Mouse (Mus musculus) testis, adult 2 months (tissue): ENCODE results near the gene Sox1. TPM values are rescaled to one million over a fixed set of nuclear protein-coding genes. Genes with fewer than 3 reads are reported as not detected.
A peak's percentile ranks its signal among the peaks of the same experiment; 100 is the strongest.

Experiments used
- H3K27ac ChIP-seq: fragments of 200-500 bp; 2 replicates; pipeline ENCODE4 v1.5.1; 2012; ENCODE audit warnings: low read depth, low read length; ENCODE audit not compliant: control insufficient read depth, insufficient read depth
- H3K27me3 ChIP-seq: fragments of 200-500 bp; 2 replicates; pipeline ENCODE4 v1.6.1; 2012; ENCODE audit warnings: mild to moderate bottlenecking, low read length, moderate library complexity; ENCODE audit not compliant: control insufficient read depth, insufficient read depth
- H3K36me3 ChIP-seq: fragments of 200-500 bp; 2 replicates; pipeline ENCODE4 v1.6.1; 2012; ENCODE audit warnings: mild to moderate bottlenecking, low read length; ENCODE audit not compliant: control insufficient read depth, insufficient read depth
- H3K4me1 ChIP-seq: fragments of 200-500 bp; 2 replicates; pipeline ENCODE4 v1.6.1; 2012; ENCODE audit warnings: low read length; ENCODE audit not compliant: control insufficient read depth, insufficient read depth
- H3K4me3 ChIP-seq: fragments of 200-500 bp; 2 replicates; pipeline ENCODE4 v1.5.1; 2012; ENCODE audit warnings: low read depth, mild to moderate bottlenecking, low read length, moderate library complexity, mixed read lengths; ENCODE audit not compliant: control insufficient read depth
- CTCF ChIP-seq: fragments of 200-500 bp; IDR thresholded peaks from 2 replicates; pipeline ENCODE4 v1.5.1; 2012; ENCODE audit warnings: low read depth, mild to moderate bottlenecking, inconsistent platforms, low read length, moderate library complexity; ENCODE audit not compliant: control insufficient read depth, insufficient read depth, insufficient replicate concordance
- POLR2A ChIP-seq: fragments of 200-500 bp; IDR thresholded peaks from 2 replicates; pipeline ENCODE4 v1.6.1; 2012; ENCODE audit warnings: low read depth, mild to moderate bottlenecking, inconsistent platforms, low read length, moderate library complexity; ENCODE audit not compliant: control insufficient read depth
- polyA plus RNA-seq: library from polyadenylated mRNA; depleted of rRNA; stranded (reverse); fragments of >200 nt; gene quantifications from 2 replicates; pipeline ENCODE4 v1.2.3, GENCODE M21; 2012

Sox1 gene
- polyA plus RNA-seq, 1 experiment, result 0.91 TPM

DNA sequence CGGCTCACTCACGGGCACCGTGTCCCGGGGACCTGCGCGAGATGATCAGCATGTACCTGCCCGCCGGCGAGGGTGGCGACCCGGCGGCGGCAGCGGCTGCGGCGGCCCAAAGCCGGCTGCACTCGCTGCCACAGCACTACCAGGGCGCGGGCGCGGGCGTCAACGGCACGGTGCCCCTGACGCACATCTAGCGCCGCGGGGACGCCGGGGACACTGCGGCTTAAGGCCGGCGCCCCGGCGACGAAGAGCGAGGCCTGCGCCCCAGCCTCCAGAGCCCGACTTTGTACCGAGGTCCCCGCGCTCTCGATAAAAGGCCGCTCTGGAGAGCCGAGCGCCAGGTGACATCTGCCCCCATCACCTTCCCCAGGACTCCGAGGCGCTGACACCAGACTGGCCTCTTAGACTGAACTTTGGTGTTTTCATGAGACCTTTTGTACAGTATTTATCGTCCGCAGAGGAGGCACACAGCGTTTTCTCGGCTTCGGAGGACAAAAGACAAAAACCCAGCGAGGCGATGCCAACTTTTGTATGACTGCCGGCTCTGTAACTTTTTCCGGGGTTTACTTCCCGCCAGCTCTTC is 2.3 kb downstream of the Sox1 start:
- peaks cover 25% of the 10 kb centered on the region for H3K4me1 ChIP-seq
- no peak overlapping the region for H3K27ac ChIP-seq
- H3K36me3 ChIP-seq, result no peaks in the 10 kb centered on the region
- TF ChIP-seq POLR2A (no peak), CTCF (no peak)
- H3K27me3 ChIP-seq, result peaks cover 24% of the 10 kb centered on the region
- peak overlapping the region; percentile 65 for H3K4me3 ChIP-seq

DNA sequence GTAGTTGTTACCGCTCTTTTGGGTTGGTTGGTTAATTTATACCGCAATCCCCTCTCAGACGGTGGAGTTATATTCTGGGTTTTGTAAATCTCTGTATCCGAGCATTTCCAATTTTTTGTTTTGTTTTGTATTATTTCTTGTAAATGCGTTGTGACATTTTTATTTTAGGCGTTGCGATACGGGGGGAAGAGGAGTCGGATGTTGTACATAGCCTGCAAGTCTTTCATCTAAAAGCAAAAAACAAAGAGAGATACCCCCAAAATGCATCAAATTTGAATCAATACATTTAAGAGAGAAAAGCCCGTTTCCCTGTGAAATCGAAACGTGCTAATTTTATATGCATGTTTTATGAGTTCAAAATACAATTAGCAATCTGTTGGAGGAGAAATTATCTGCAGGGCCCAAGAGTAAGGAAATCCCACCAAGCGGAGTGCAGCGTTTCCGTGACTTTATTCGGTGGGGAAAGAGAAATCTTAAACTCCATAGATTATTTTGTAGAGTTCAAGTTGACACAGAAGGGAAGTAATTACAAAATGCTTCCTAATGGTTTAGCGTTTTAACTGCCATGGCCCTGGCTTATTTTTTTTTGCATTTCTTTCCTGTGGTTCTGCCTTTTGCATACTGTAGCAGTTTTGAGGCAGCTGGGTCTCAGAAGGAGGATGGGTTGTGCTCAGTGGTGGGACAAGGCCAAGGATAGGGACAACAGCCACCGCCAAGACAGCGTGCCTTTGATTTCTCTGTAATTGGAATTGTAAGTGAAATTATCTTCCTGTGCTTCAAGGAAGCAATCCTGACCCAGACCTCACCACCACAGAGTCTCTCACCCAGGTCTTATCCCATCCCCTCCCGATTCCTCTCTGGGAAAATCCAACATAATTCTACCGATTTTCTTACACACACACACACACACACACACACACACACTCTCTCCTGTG is 3.2 kb downstream of the Sox1 start:
- peaks cover 25% of the 10 kb centered on the region for H3K4me1 ChIP-seq
- no peaks in the 10 kb centered on the region for H3K36me3 ChIP-seq
- peaks cover 24% of the 10 kb centered on the region for H3K27me3 ChIP-seq
- H3K4me3 ChIP-seq, result no peak overlapping the region
- H3K27ac ChIP-seq, result no peak overlapping the region
- TF ChIP-seq CTCF, result no peak
- TF ChIP-seq POLR2A, result no peak

DNA sequence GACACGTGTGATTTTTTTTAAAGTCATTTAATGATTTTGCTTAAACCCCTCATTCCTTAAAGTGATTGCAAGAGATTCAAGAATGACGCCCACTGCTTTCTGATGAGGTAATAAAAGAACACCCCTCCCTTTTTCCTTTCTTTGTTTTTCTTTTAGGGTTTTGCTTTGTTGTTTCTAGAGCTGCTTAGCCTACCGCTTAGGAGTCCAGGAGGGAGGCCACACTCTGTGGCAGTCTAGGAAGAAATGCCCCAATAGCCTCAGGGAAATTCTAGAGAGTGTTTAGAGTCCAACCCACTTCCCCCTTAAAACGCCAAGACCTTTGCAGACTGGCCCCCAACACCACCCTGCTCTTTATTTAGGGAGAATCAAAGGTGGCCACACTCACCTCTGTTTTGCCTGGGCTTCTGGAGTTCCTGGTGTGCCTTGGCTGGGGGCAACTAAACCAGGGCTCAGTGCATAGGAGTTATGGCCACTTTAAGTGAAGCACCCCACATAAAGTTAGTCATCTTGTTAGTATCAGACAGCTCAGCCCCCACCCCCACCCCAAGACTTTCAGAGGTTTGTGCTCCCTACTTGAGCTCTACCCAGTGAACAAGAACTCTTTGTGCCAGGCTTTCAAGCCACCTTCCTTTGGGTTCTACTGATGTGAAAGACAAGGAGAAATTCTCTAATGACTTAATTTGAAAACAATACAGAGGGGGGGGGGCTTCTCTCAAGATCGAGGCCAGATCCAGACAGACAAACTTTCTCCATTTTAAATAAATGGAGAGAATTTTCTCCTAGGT is 4.5 kb downstream of the Sox1 start:
- no peak overlapping the region for H3K27ac ChIP-seq
- peaks cover 21% of the 10 kb centered on the region for H3K27me3 ChIP-seq
- no peaks in the 10 kb centered on the region for H3K36me3 ChIP-seq
- H3K4me1 ChIP-seq, result peaks cover 23% of the 10 kb centered on the region
- no peak overlapping the region for H3K4me3 ChIP-seq
- TF ChIP-seq POLR2A, result no peak
- TF ChIP-seq CTCF, result no peak

DNA sequence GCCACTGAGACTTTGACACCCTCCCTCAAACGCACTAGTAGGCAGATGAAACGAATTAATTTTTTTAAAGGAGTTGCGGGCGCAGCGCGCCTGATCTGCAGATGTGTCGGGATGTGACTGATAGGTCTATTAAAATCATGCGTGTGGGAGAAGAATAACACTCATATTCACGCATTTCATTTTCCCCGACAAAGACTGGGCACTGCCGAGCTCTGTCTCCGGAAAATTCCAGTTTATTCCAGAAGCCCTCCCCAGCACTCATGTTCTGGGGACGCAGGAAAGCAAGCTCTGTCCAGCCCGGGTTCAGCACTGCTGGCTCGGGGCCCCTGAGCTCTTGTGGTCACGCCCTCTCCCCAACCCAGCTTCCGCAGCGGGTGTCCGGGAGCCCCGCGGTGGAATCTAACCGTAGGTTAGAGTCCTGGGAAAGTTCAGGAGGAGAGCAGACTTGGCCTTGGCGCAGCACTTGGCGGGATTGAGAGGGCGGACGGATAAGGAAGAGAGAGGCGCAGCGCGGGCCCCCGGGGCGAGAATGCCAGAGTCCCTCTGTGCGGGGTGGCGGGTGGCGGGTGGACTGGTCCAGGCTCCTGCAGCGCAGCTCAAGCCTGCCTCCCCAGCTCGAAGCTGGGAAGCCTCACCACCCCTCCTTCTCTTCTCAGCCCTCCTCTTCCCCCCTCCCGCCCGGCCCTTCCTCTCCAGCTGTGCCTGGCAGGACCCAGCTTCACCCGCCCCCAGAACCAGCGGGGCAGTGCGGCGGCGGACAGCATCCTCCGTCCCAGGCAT is 5.7 kb downstream of the Sox1 start:
- TF ChIP-seq POLR2A (no peak), CTCF (no peak)
- Histone ChIP-seq H3K27me3 (peaks cover 16% of the 10 kb centered on the region), H3K36me3 (no peaks in the 10 kb centered on the region), H3K27ac (no peak overlapping the region), H3K4me1 (peaks cover 16% of the 10 kb centered on the region), H3K4me3 (no peak overlapping the region)

DNA sequence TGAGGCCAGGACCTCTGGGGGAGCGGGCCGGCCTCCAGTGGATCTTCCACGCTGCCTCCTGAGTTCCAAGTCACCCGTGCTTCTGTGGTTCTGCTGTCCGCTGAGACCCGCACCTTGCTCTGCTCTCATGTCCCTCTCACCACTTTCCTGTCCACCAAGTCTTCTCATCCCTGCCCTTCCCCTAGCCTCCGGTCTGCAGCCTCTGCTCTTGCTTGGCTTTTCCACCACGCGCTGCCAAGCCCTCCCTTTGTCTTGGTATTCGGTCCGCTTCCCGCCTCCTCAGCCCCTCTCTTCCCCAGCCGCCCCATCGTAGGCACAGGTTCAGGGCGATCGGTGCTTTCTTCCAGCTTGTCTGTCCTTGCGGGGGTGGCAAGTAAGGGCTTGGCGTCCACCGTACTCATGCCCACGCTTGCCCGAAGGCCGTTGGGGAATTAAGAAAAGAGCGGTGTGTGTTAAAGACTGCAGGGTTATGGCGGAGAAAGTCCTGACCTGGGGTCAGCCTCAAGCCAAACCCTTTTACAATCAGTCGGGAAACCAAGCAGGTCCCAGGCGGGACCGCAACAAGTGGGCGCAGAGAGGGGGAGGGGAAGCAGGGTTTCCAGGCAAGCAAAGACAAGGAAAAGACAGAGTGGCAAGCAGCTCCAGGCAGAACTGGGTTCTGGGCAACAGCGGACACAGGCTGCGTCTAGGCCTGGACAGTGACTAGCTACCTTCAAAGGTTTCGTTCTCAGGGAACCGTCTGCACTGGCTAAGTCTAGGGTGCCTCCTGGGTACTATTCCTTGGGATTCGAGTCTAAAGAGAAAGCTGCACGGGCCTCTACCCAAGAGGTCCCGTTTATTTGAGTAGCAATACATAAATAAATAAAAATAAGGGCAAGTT is 6.5 kb downstream of the Sox1 start:
- TF ChIP-seq POLR2A (no peak), CTCF (no peak)

DNA sequence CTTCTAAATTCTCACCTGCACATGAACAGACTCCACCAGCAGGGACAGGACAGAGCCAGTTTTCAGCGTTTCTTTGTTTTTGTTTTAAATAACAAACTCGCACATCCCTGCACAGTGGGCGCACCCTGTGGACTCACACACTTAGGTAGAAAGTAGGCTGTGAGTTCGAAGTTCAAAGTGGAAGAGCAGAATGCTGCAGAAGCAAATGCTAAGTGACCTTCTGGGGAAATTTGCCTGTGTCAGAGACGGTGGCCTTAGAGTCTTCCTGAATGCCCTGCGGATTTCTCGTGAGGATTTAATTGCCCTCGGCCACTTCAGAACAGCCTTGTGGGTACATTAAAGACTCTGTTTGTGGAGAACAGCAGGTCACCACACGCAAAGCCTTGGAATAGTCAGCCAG is 7.6 kb downstream of the Sox1 start:
- H3K4me3 ChIP-seq, result no peak overlapping the region
- H3K36me3 ChIP-seq, result no peaks in the 10 kb centered on the region
- H3K27ac ChIP-seq, result no peak overlapping the region
- peaks cover 16% of the 10 kb centered on the region for H3K27me3 ChIP-seq
- TF ChIP-seq POLR2A (no peak), CTCF (no peak)
- H3K4me1 ChIP-seq, result peaks cover 7% of the 10 kb centered on the region

More for the DNA sequence above, 6.5 kb downstream of the Sox1 start:
- H3K4me3 ChIP-seq, result no peak overlapping the region
- peaks cover 16% of the 10 kb centered on the region for H3K27me3 ChIP-seq
- no peak overlapping the region for H3K27ac ChIP-seq
- H3K36me3 ChIP-seq, result no peaks in the 10 kb centered on the region
- peaks cover 14% of the 10 kb centered on the region for H3K4me1 ChIP-seq
